Mouse (Mus musculus) liver, embryonic 12.5 days (tissue): ENCODE measurements around the gene Dcps. TPM values are rescaled to one million over a fixed set of nuclear protein-coding genes. Genes with fewer than 3 reads are reported as not detected.
A peak's percentile ranks its signal among the peaks of the same experiment; 100 is the strongest.

Experiments used
- ATAC-seq: fragments of 200-750 bp; cut with Nextera tagmentation; 2 replicates; pipeline ENCODE4 v1.8.0; 2017; ENCODE audit warnings: moderate number of reproducible peaks, mild to moderate bottlenecking, moderate library complexity
- H3K27ac ChIP-seq: fragments of 300-500 bp; sonication (generic); 2 replicates; pipeline ENCODE4 v1.5.1; 2016; ENCODE audit warnings: mild to moderate bottlenecking
- H3K27me3 ChIP-seq: fragments of 300-500 bp; sonication (generic); replicated peaks from 2 replicates; pipeline ENCODE4 v1.6.1; 2016; ENCODE audit warnings: mild to moderate bottlenecking, moderate library complexity
- H3K36me3 ChIP-seq: fragments of 300-500 bp; sonication (generic); 2 replicates; pipeline ENCODE4 v1.6.1; 2016; ENCODE audit warnings: mild to moderate bottlenecking, moderate library complexity
- H3K4me1 ChIP-seq: fragments of 300-500 bp; sonication (generic); 2 replicates; pipeline ENCODE4 v1.6.1; 2016
- H3K4me2 ChIP-seq: fragments of 300-500 bp; sonication (generic); 2 replicates; pipeline ENCODE4 v1.6.1; 2016; ENCODE audit warnings: mild to moderate bottlenecking, moderate library complexity
- H3K4me3 ChIP-seq: fragments of 300-500 bp; sonication (generic); 2 replicates; pipeline ENCODE4 v1.5.1; 2016; ENCODE audit warnings: mild to moderate bottlenecking, moderate library complexity
- H3K9ac ChIP-seq: fragments of 300-500 bp; sonication (generic); 2 replicates; pipeline ENCODE4 v1.6.1; 2016; ENCODE audit warnings: mild to moderate bottlenecking, moderate library complexity
- H3K9me3 ChIP-seq: fragments of 300-500 bp; sonication (generic); replicated peaks from 2 replicates; pipeline ENCODE4 v1.6.1; 2016; ENCODE audit warnings: mild to moderate bottlenecking, moderate library complexity
- WGBS: fragments of 180-500 bp; shearing (Covaris S2); methylation state at CpG from one replicate; pipeline ENCODE4 v1.1.7; 2016; ENCODE audit not compliant: insufficient replicate concordance; 5-methylcytosine and 5-hydroxymethylcytosine counted together
- polyA plus RNA-seq: library from polyadenylated mRNA; unstranded; fragments of >200 nt; fragmentation: Nextera tagmentation; extraction: Ambion mirVana; gene quantifications from 2 replicates; pipeline ENCODE4 v1.2.1, GENCODE M21; 2016

Dcps gene
- polyA plus RNA-seq, 1 experiment from 2014 or later = 65.9 TPM

DNA sequence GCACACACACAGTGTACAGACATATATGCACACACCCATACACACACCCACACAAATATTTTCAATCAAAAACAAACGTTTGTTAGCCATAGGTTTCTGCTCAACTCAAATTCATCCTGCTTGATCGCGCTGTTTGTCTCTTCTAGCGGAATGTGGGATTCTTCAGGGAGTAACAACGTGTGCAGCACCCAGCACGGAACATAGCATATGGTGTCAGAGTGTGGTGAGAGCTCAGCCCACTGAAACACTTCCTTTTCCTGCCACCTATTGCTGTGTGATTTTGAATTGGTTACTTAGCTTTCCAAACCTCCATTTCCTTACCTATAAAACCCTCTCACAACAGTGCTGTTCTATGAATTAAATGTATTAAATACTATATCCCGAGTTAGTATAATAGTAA, 5.8 kb downstream of the Dcps start:
- Histone ChIP-seq H3K27ac (no peak overlapping the region), H3K36me3 (peaks cover 52% of the 10 kb centered on the region), H3K4me2 (no peak overlapping the region), H3K4me1 (peaks cover 34% of the 10 kb centered on the region), H3K9me3 (no peaks in the 10 kb centered on the region), H3K27me3 (no peaks in the 10 kb centered on the region), H3K9ac (no peak overlapping the region), H3K4me3 (no peak overlapping the region)
- no peak for ATAC-seq
- WGBS = 79% methylated on average over 7 of the region's 7 CpGs

DNA sequence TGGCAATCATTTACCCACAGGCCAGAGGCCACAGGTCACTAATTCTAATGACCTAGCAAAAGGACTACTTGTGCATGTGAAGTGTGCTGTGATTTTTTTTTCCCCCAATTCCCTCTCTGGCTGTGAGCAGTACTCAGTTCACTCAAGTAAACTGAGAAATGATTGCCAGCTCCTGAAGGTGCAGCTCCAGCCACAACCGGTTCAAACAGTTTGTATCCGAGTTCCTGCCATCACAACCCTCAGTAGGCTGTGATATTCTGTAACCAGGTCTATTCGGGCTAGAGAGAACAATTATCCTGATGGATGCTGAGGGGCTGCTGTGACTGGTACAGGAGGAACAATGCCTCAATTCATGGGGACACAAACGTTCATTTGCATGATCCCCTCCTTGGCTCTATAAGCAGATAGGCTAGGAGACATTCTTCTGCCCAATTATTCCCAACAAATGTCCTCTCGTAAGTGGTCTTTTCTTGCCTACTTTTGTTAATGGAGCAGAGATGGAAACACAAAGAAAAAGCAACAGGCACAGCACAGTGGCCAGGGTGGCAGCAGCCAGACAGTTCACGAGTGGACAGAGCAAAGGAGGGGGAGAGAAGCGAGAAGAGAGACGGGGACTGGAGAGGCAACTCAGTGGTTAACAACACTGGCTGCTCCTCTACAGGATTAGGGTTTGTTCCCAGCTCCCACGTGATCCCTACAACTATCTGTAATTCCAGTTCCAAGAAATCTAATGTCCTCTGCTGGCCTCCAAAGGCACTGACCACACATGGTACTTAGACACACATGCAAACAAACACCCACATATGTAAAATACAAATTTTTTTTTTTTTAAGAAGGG, 8.8 kb downstream of the Dcps start:
- 70% methylated on average over 9 of the region's 9 CpGs for WGBS
- peak overlapping the region; percentile 25 for H3K27ac ChIP-seq
- H3K36me3 ChIP-seq = peaks cover 61% of the 10 kb centered on the region
- no peaks in the 10 kb centered on the region for H3K9me3 ChIP-seq
- H3K27me3 ChIP-seq = no peaks in the 10 kb centered on the region
- no peak overlapping the region for H3K4me2 ChIP-seq
- H3K9ac ChIP-seq = no peak overlapping the region
- no peak overlapping the region for H3K4me3 ChIP-seq
- peaks cover 12% of the 10 kb centered on the region for H3K4me1 ChIP-seq
- no peak for ATAC-seq

DNA sequence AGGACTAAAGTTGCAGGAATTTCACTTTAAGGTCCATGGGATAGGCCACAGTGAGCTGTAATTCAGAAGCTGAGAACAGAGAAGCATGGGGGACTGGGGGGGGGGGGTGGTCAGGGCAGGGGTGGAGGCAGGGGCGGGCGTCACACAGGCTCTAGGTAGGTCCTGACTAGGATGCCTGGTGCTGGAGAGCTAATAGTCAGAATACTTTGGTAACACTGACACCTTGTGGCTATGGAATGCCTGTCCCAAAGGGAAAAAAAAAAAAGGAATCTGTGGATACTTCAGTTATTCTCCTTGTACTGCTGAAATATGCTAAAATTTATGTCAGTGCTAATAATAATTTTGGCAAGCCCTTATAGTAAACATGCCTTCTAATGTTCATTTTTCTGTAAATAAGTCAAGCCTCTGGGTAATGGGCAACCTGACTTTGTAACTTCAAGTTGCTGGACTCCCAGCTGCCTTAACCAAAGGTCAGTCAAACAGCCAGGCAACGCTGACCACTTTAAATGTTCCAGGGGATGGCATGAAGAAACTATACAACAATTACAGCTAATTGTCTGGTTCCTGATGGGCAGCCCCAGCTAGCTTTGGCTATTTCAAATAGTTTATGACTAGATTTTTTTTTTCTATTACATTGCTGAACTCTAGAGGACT, 9.6 kb downstream of the Dcps start:
- H3K27ac ChIP-seq = 0 out of 2 replicates have a peak overlapping the region, but pooled peaks have one; percentile 25
- 0 out of 2 replicates have a peak, but pooled peaks have one; percentile 36 for ATAC-seq

DNA sequence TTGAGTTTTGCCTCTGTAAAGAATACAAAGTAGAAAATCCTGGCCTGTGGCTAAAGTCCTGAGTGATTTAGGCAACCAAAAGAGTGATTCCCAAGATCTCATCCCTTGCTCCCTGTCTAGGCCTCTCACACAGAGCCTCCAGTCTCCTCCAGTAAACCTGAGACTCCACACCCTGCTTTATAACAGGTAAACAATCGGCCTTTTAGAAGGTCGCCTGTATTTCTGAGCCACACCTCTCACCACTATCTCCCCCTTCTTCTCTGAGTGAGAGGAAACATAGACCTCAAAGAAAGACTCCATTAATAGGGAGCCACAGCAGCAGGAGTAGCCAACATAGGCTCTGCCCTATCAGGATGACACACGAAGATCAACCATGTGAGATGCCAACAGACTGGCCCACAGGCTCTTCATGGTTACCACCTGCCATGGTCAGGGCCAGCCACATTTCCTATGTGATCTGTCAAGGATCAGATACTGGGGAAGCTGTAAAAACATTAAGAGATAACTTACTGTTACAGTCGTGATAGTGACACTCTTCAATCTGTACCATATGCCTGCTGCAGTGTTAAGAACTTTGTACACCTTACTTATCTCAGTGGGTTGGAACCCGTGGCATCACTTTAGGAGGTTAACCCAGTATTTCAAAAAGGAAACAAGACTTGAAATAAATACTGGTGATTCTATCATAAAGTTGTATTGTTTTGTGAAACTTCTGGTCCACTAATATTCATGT, 11.6 kb downstream of the Dcps start:
- WGBS = 57% methylated on average over 5 of the region's 5 CpGs
- no peak for ATAC-seq
- no peak overlapping the region for H3K4me2 ChIP-seq
- H3K4me3 ChIP-seq = no peak overlapping the region
- no peak overlapping the region for H3K27ac ChIP-seq
- H3K4me1 ChIP-seq = peaks cover 10% of the 10 kb centered on the region
- H3K9ac ChIP-seq = no peak overlapping the region
- H3K36me3 ChIP-seq = peaks cover 39% of the 10 kb centered on the region
- H3K27me3 ChIP-seq = no peaks in the 10 kb centered on the region
- H3K9me3 ChIP-seq = no peaks in the 10 kb centered on the region

More for the DNA sequence above, 9.6 kb downstream of the Dcps start:
- Histone ChIP-seq H3K9me3 (no peaks in the 10 kb centered on the region), H3K4me3 (no peak overlapping the region), H3K4me1 (peaks cover 10% of the 10 kb centered on the region), H3K27me3 (no peaks in the 10 kb centered on the region), H3K36me3 (peaks cover 59% of the 10 kb centered on the region), H3K4me2 (no peak overlapping the region), H3K9ac (no peak overlapping the region)
- 55% methylated on average over 3 of the region's 3 CpGs for WGBS

DNA sequence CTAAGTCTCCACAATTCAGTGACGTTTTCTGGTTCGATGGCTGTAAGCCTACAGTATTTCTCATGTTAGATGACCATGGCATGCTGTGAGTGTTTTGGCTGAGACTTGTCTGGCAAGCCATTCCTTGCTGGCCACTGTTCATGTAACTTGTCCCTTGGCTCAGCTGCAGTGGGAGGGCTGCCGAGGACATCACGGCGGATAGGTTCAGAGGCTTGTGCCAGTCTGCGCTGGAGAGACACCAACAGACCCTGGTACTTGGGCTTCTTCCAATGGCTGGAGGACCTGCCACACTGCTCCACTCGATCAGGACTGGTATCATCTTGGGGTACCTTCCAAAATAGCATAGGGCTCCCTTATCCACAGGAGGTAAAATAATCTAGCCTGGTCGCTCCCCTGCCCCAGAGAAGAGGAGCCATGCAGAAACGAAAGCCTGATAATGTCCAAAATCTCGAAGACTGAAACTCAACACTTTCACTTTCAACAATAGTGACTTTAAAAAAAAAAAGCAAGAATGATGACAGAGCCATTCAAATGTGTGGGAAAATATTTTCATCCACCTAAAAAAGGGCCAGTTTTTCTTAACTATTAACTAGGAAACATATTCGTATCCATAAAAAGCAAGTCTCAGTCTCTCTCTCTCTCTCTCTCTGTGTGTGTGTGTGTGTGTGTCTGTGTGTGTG, 12.7 kb downstream of the Dcps start:
- ATAC-seq = no peak
- Histone ChIP-seq H3K36me3 (peaks cover 30% of the 10 kb centered on the region), H3K9ac (no peak overlapping the region), H3K27ac (0 out of 2 replicates have a peak overlapping the region, but pooled peaks have one; percentile 10), H3K4me2 (no peak overlapping the region), H3K9me3 (no peaks in the 10 kb centered on the region), H3K4me1 (peaks cover 10% of the 10 kb centered on the region), H3K4me3 (no peak overlapping the region), H3K27me3 (no peaks in the 10 kb centered on the region)
- 86% methylated on average over 11 of the region's 11 CpGs for WGBS

DNA sequence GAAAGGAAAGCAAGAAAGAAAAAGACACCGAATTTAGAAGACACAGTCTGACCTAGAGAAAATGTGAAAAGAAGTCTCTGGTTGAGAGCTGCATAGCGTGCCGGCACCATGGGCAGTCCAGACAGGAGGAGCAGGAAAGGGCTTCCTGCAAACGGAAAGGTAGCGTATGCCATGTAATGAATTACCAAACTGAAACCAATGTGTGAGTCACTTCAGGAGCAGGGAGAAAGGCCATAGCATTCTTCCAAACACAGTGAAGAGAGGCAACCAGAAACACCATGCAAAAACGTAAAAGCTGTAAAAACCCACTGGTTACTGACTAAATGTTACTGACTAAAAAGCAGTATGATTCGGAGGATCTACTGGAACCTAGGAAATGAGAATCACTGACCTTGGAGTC, 14.1 kb downstream of the Dcps start:
- no peak overlapping the region for H3K9ac ChIP-seq
- no peak overlapping the region for H3K4me2 ChIP-seq
- no peak for ATAC-seq
- 82% methylated on average over 7 of the region's 7 CpGs for WGBS
- no peaks in the 10 kb centered on the region for H3K9me3 ChIP-seq
- peaks cover 23% of the 10 kb centered on the region for H3K36me3 ChIP-seq
- peaks cover 6% of the 10 kb centered on the region for H3K4me1 ChIP-seq
- no peak overlapping the region for H3K27ac ChIP-seq
- no peak overlapping the region for H3K4me3 ChIP-seq
- H3K27me3 ChIP-seq = no peaks in the 10 kb centered on the region

DNA sequence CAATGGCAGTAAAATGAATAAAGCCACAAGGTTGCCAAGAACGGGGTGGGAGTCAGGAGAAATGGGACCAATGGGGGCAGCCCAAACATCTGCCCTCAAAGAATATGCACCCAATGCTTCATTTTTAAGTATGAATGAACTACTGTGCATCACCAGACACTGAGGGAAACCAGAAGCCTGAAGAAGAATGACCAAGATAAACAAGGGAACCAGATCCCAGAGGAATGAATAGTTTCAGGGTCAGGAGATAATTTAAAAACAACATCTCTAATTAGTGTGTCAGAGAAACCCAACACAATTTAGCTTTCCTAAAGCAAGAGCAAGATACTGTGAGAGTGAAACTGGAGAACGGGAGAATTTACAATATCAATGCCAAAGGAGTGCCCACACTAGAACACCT, 15.2 kb downstream of the Dcps start:
- Histone ChIP-seq H3K27me3 (no peaks in the 10 kb centered on the region), H3K36me3 (peaks cover 27% of the 10 kb centered on the region), H3K9me3 (no peaks in the 10 kb centered on the region), H3K27ac (peak overlapping the region; percentile 52), H3K4me1 (peaks cover 6% of the 10 kb centered on the region), H3K4me3 (no peak overlapping the region), H3K4me2 (no peak overlapping the region), H3K9ac (no peak overlapping the region)
- 74% methylated on average over 2 of the region's 2 CpGs for WGBS
- ATAC-seq = no peak

DNA sequence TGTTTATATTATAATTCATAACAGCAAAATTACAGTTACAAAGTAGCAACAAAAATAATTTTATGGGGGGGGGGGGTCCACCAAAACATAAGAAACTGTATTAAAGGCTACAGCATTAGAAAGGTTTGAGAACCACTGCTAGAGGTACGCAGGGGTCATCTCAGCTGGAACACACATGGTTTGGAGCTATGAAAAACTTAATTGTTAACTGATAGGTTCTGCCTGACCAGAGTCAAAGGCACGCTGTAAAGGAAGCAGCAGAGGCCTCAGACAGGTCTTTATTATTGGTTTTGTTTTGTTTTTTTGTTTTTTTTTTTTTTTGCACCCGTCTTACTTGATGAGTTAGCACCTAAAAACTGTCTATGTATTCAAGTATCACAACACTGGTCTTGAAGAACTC, 17.4 kb downstream of the Dcps start:
- no peak overlapping the region for H3K4me3 ChIP-seq
- ATAC-seq = no peak
- no peak overlapping the region for H3K27ac ChIP-seq
- H3K9me3 ChIP-seq = no peaks in the 10 kb centered on the region
- no peak overlapping the region for H3K4me2 ChIP-seq
- peaks cover 20% of the 10 kb centered on the region for H3K36me3 ChIP-seq
- no peaks in the 10 kb centered on the region for H3K4me1 ChIP-seq
- H3K9ac ChIP-seq = no peak overlapping the region
- 69% methylated on average over 3 of the region's 3 CpGs for WGBS
- no peaks in the 10 kb centered on the region for H3K27me3 ChIP-seq

DNA sequence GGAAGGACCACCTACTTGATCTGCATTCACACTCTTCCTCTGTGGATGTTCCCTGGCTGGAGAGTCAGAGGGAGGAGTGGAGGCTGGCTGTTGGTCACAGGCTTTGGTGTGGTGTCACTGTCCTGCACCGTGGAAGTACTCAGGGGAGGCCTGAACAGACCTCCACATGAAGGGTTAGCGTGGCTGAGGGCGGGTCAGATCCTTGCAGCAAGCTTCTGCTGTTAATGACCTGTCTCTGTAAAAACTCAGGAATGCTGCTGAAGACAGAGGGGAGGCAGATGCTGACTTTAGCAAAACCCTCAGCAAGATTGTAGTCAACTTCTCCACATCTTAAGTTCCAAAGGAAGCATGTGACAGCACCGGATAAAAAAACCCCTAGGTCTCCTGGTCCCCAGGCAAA, 19.0 kb downstream of the Dcps start:
- WGBS = 73% methylated on average over 4 of the region's 4 CpGs
- Histone ChIP-seq H3K9me3 (no peaks in the 10 kb centered on the region), H3K4me2 (no peak overlapping the region), H3K4me1 (no peaks in the 10 kb centered on the region), H3K9ac (no peak overlapping the region), H3K27me3 (no peaks in the 10 kb centered on the region), H3K27ac (no peak overlapping the region), H3K36me3 (peaks cover 10% of the 10 kb centered on the region), H3K4me3 (no peak overlapping the region)
- no peak for ATAC-seq

DNA sequence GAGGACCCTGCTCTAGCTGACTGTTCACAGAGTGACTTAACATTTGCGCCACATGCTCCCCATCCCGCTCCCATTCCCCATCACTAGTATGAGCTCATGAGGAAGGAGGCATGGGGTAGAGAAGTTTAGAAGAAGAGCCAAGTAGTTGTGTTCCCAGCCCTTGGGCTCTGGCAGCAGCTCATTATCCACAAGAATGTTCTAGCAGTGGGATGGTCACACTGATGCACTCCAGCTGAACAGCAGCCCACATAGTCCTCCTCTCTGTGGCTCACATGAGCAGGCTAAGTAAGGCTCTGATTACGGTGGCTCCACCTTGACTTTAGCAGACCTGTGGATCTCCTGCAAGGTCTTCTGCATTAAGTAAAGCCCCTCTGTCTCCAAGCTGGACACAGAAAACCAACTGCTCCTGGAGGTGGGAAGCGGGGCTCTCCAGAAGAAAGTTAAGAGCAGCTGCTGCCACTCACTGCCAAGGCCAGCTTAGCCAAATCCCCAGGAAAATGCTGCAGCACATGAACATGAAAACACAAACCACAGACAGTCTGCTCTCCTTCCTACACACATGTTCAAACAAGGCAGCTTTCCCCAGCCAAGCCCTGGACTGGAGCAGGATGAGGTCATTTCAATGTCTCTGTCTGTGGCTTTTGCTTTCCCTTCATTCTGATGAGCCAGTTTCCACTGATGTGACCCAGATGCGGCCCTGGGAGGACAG, 19.7 kb downstream of the Dcps start:
- 85% methylated on average over 5 of the region's 5 CpGs for WGBS
- Histone ChIP-seq H3K27ac (no peak overlapping the region), H3K9me3 (no peaks in the 10 kb centered on the region), H3K36me3 (peaks cover 10% of the 10 kb centered on the region), H3K4me2 (no peak overlapping the region), H3K4me1 (no peaks in the 10 kb centered on the region), H3K9ac (no peak overlapping the region), H3K27me3 (no peaks in the 10 kb centered on the region), H3K4me3 (no peak overlapping the region)
- no peak for ATAC-seq

DNA sequence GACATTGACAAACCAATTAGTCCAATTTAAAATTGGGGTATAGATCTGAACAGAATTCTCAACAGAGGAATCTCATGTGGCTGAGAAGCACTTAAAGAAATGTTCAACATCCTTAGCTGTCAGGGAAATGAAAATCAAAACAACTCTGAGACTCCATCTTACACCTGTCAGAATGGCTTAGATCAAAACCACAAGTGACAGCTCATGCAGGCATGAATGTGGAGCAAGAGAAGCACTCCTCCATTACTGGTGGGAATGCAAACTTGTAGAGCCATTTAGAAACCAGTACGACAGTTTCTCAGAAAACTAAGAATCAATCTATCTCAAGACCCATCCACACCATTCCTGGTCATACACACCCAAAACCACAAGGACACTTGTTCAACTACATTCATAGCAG, 22.9 kb downstream of the Dcps start:
- no peak for ATAC-seq

More for the DNA sequence above, 22.9 kb downstream of the Dcps start:
- H3K27me3 ChIP-seq = no peaks in the 10 kb centered on the region
- no peak overlapping the region for H3K27ac ChIP-seq
- no peak overlapping the region for H3K4me2 ChIP-seq
- WGBS = 63% methylated on average over 1 of the region's 1 CpGs
- no peak overlapping the region for H3K9ac ChIP-seq
- H3K36me3 ChIP-seq = peaks cover 10% of the 10 kb centered on the region
- H3K4me3 ChIP-seq = no peak overlapping the region
- H3K4me1 ChIP-seq = no peaks in the 10 kb centered on the region
- no peaks in the 10 kb centered on the region for H3K9me3 ChIP-seq
